Mouse (Mus musculus) embryonic facial prominence, embryonic 12.5 days (tissue): ENCODE results near the gene Sowahd. TPM values are rescaled to one million over a fixed set of nuclear protein-coding genes. Genes with fewer than 3 reads are reported as not detected.

Experiments used
- ATAC-seq: fragments of 200-750 bp; cut with Nextera tagmentation; 2 replicates; pipeline ENCODE4 v1.8.0; 2017; ENCODE audit not compliant: insufficient number of reproducible peaks, insufficient read depth, low FRiP score, low TSS enrichment
- H3K27ac ChIP-seq: fragments of 300-500 bp; sonication (generic); 2 replicates; pipeline ENCODE4 v1.5.1; 2016; ENCODE audit warnings: mild to moderate bottlenecking
- H3K27me3 ChIP-seq: fragments of 300-500 bp; sonication (generic); 2 replicates; pipeline ENCODE4 v1.6.1; 2016; ENCODE audit warnings: mild to moderate bottlenecking, moderate library complexity
- H3K36me3 ChIP-seq: fragments of 300-500 bp; sonication (generic); 2 replicates; pipeline ENCODE4 v1.6.1; 2016; ENCODE audit warnings: mild to moderate bottlenecking
- H3K4me1 ChIP-seq: fragments of 300-500 bp; sonication (generic); 2 replicates; pipeline ENCODE4 v1.6.1; 2016
- H3K4me2 ChIP-seq: fragments of 300-500 bp; sonication (generic); replicated peaks from 2 replicates; pipeline ENCODE4 v1.6.1; 2016; ENCODE audit warnings: mild to moderate bottlenecking, moderate library complexity
- H3K4me3 ChIP-seq: fragments of 300-500 bp; sonication (generic); 2 replicates; pipeline ENCODE4 v1.5.1; 2016; ENCODE audit warnings: mild to moderate bottlenecking
- H3K9ac ChIP-seq: fragments of 300-500 bp; sonication (generic); 2 replicates; pipeline ENCODE4 v1.6.1; 2016; ENCODE audit warnings: mild to moderate bottlenecking, moderate library complexity
- H3K9me3 ChIP-seq: fragments of 300-500 bp; sonication (generic); 2 replicates; pipeline ENCODE4 v1.6.1; 2016; ENCODE audit warnings: mild to moderate bottlenecking, moderate library complexity
- WGBS: fragments of 180-500 bp; shearing (Covaris S2); methylation state at CpG from one replicate; pipeline ENCODE4 v1.1.7; 2016; 5-methylcytosine and 5-hydroxymethylcytosine counted together
- polyA plus RNA-seq: library from polyadenylated mRNA; unstranded; fragments of >200 nt; fragmentation: Nextera tagmentation; extraction: Ambion mirVana; gene quantifications from 2 replicates; pipeline ENCODE4 v1.2.1, GENCODE M21; 2016

Sowahd gene
- polyA plus RNA-seq, 1 experiment from 2014 or later: not detected

GRCm38 (mm10) chrX:37098681-37099080 is 50.0 kb downstream of the Sowahd start:
- no peaks in the 10 kb centered on the region for H3K9me3 ChIP-seq
- 93% methylated on average over 3 of the region's 3 CpGs for WGBS
- no peak overlapping the region for H3K9ac ChIP-seq
- H3K4me3 ChIP-seq: no peak overlapping the region
- no peaks in the 10 kb centered on the region for H3K36me3 ChIP-seq
- no peaks in the 10 kb centered on the region for H3K27me3 ChIP-seq
- ATAC-seq: no peak
- H3K27ac ChIP-seq: no peak overlapping the region
- no peak overlapping the region for H3K4me2 ChIP-seq
- H3K4me1 ChIP-seq: no peaks in the 10 kb centered on the region

Other genes starting within 250 kb of the Sowahd start
- 118 and 120 TPM in 2 replicates for gene Ube2a, start 174.9 kb upstream of the Sowahd start, polyA plus RNA-seq
- 36.4 and 37.7 TPM in 2 replicates for gene C330007P06Rik, start 174.7 kb upstream of the Sowahd start, polyA plus RNA-seq
- 1.9 and 2.2 TPM in 2 replicates for gene Nkrf, start 145.9 kb upstream of the Sowahd start, polyA plus RNA-seq
- 49.5 and 50.2 TPM in 2 replicates for gene Sept6, start 57.1 kb upstream of the Sowahd start, polyA plus RNA-seq
- gene Rpl39, start 36.6 kb downstream of the Sowahd start, polyA plus RNA-seq: 511 and 529 TPM in 2 replicates
- 19.4 and 22.2 TPM in 2 replicates for gene Upf3b, start 61.5 kb downstream of the Sowahd start, polyA plus RNA-seq
- gene Nkap, start 78.0 kb downstream of the Sowahd start, polyA plus RNA-seq: 16.1 and 17.1 TPM in 2 replicates
- gene Akap14, start 120.0 kb downstream of the Sowahd start, polyA plus RNA-seq: 0.09 TPM in 1 of 2 replicates, not detected in the other
- 390 and 436 TPM in 2 replicates for gene Ndufa1, start 142.3 kb downstream of the Sowahd start, polyA plus RNA-seq
- gene Rnf113a1, start 142.4 kb downstream of the Sowahd start, polyA plus RNA-seq: 14.6 and 15.1 TPM in 2 replicates
- not detected in 2 replicates for gene Gm9, start 162.2 kb downstream of the Sowahd start, polyA plus RNA-seq
- gene Rhox1, start 173.4 kb downstream of the Sowahd start, polyA plus RNA-seq: not detected in 2 replicates
- gene Rhox2a, start 196.1 kb downstream of the Sowahd start, polyA plus RNA-seq: 0.38 TPM in 1 of 2 replicates, not detected in the other
- not detected in 2 replicates for gene Rhox3a, start 201.1 kb downstream of the Sowahd start, polyA plus RNA-seq
- gene Rhox4a, start 216.5 kb downstream of the Sowahd start, polyA plus RNA-seq: not detected in 2 replicates